Mouse (Mus musculus) heart, adult 2 months (tissue): Measurements from ENCODE around the gene Gnaq. TPM values are rescaled to one million over a fixed set of nuclear protein-coding genes. Genes with fewer than 3 reads are reported as not detected.

Source experiments
- DNase-seq, 2 experiments: peaks; one replicate each; pipeline ENCODE4 v3.0.0; 2021
- H3K27ac ChIP-seq: fragments of 200-600 bp; 2 replicates; pipeline ENCODE4 v1.8.1; 2022
- H3K27me3 ChIP-seq: fragments of 200-500 bp; 2 replicates; pipeline ENCODE4 v1.6.1; 2012; ENCODE audit warnings: mild to moderate bottlenecking, low read length, inconsistent platforms, mixed read lengths; ENCODE audit not compliant: control insufficient read depth, insufficient read depth
- H3K36me3 ChIP-seq: fragments of 200-500 bp; 2 replicates; pipeline ENCODE4 v1.6.1; 2012; ENCODE audit warnings: low read length, inconsistent platforms; ENCODE audit not compliant: control insufficient read depth, insufficient read depth
- H3K4me1 ChIP-seq: fragments of 200-500 bp; 2 replicates; pipeline ENCODE4 v1.6.1; 2011; ENCODE audit warnings: low read length; ENCODE audit not compliant: control insufficient read depth, insufficient read depth
- H3K4me3 ChIP-seq: fragments of 200-600 bp; 2 replicates; pipeline ENCODE4 v1.8.1; 2022
- H3K79me2 ChIP-seq: fragments of 200-500 bp; replicated peaks from 2 replicates; pipeline ENCODE4 v1.6.1; 2012; ENCODE audit warnings: mild to moderate bottlenecking, inconsistent platforms, low read length, moderate library complexity, mixed read lengths; ENCODE audit not compliant: control insufficient read depth, insufficient read depth
- H3K9ac ChIP-seq: fragments of 200-500 bp; 2 replicates; pipeline ENCODE4 v1.6.1; 2012; ENCODE audit warnings: low read depth, mild to moderate bottlenecking, control low read depth, inconsistent platforms, low read length, mixed read lengths
- CTCF ChIP-seq: fragments of 200-600 bp; IDR thresholded peaks from 2 replicates; pipeline ENCODE4 v1.8.1; 2022; ENCODE audit warnings: antibody characterized with exemption, mild to moderate bottlenecking, moderate library complexity
- EP300 ChIP-seq: fragments of 200-500 bp; IDR thresholded peaks from 2 replicates; pipeline ENCODE4 v1.6.1; 2011; ENCODE audit warnings: low read depth, low read length, control low read depth; ENCODE audit not compliant: insufficient read depth
- POLR2A ChIP-seq: fragments of 200-500 bp; IDR thresholded peaks from 2 replicates; pipeline ENCODE4 v1.6.1; 2011; ENCODE audit warnings: mild to moderate bottlenecking, low read depth, low read length, control low read depth; ENCODE audit not compliant: insufficient read depth
- WGBS: fragments of 180-500 bp; shearing (Covaris S2); methylation state at CpG from one replicate; pipeline ENCODE4 v1.1.7; 2018; 5-methylcytosine and 5-hydroxymethylcytosine counted together
- intact Hi-C: fragments of 180-260 bp; cut with DNase I; formaldehyde crosslinking; loops from one replicate; pipeline ENCODE4 v1.15.1; 2025
- polyA plus RNA-seq: library from polyadenylated mRNA; depleted of rRNA; stranded (reverse); fragments of >200 nt; gene quantifications from 2 replicates; pipeline ENCODE4 v1.2.3, GENCODE M21; 2012
- total RNA-seq, 2 experiments: library from RNA; stranded (reverse); gene quantifications; 2 replicates each; pipeline ENCODE4 v1.2.3; 2021

Gnaq gene
- total and polyA plus RNA-seq, 3 experiments: 8.4 to 23.4 (median 23.1) TPM

GRCm38 (mm10) chr19:16222526-16222925, 89.9 kb downstream of the Gnaq start:
- H3K79me2 ChIP-seq: peaks cover 5% of the 10 kb centered on the region
- peak in 1 of 2 experiments; percentile 46 for DNase-seq
- 33% methylated on average over 3 of the region's 3 CpGs for WGBS
- peaks cover 22% of the 10 kb centered on the region for H3K36me3 ChIP-seq
- H3K4me3 ChIP-seq: no peak overlapping the region
- TF ChIP-seq EP300: no peak
- TF ChIP-seq POLR2A: no peak
- no peak for TF ChIP-seq CTCF
- H3K4me1 ChIP-seq: peaks cover 18% of the 10 kb centered on the region
- peak overlapping the region; percentile 58 for H3K27ac ChIP-seq
- intact Hi-C loops: loop anchor here (5.0 kb wide), 2 partner anchors 40 to 90 kb away; partner anchors contain the start of gene Gnaq
- no peak overlapping the region for H3K9ac ChIP-seq
- no peaks in the 10 kb centered on the region for H3K27me3 ChIP-seq

DNA sequence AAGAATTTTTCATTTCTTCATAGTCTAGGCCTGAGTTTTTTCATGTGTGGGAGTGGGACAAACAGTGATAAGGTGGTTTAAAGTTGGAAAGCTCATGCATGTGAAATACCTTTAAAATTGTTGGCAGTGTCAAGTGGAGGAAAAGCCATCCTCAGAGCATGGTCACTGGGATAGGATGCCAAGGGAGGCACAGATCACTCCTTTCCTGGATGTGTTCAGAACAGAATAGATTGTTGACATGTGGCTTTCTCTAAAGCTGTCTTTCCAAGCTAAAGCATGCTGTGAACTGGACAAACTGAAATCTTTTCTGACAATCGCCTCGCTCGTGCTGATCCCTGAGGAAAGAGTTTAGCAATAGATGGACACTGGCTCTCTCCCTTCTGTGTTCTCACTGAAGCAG, 90.5 kb downstream of the Gnaq start:
- intact Hi-C loops: loop anchor here (5.0 kb wide), 2 partner anchors 39 to 91 kb away; partner anchors contain the start of gene Gnaq
- Histone ChIP-seq H3K79me2 (peaks cover 5% of the 10 kb centered on the region), H3K36me3 (peaks cover 22% of the 10 kb centered on the region), H3K4me3 (no peak overlapping the region), H3K27ac (peak overlapping the region; percentile 58), H3K9ac (no peak overlapping the region), H3K27me3 (no peaks in the 10 kb centered on the region), H3K4me1 (peaks cover 18% of the 10 kb centered on the region)
- TF ChIP-seq EP300: no peak
- TF ChIP-seq POLR2A: no peak
- TF ChIP-seq CTCF: no peak
- 68% methylated on average over 3 of the region's 3 CpGs for WGBS
- DNase-seq: no peak

DNA sequence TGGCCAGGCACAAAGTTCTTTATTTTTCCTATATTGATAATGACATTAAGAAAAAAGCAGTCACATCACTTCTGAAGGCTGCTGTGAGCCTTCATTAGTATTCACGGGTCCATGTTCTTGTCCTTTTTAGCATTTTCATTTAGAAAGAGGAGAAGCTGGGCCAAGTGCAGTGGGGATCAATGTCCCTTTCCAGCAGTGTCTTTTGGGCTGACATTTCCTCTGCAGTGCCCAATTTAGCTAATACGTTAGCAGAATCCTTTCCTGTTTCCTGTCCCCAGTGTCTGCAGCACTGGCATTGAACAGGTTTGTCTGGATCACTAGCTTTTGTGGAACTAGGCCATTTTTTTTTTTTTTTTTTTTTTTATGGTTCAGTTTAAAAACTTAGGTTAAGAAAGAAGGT, 92.2 kb downstream of the Gnaq start:
- WGBS: 29% methylated on average over 2 of the region's 2 CpGs
- Histone ChIP-seq H3K79me2 (peaks cover 3% of the 10 kb centered on the region; the same call in 1 of the 2 replicates), H3K27me3 (no peaks in the 10 kb centered on the region), H3K9ac (no peak overlapping the region), H3K4me1 (peaks cover 17% of the 10 kb centered on the region), H3K27ac (no peak overlapping the region), H3K4me3 (no peak overlapping the region), H3K36me3 (peaks cover 19% of the 10 kb centered on the region)
- intact Hi-C loops: loop anchor here (5.0 kb wide), 2 partner anchors 37 to 93 kb away; partner anchors contain the start of gene Gnaq
- no peak for TF ChIP-seq POLR2A
- no peak for TF ChIP-seq CTCF
- no peak for TF ChIP-seq EP300
- DNase-seq: no peak

- 47% methylated on average over 1 of the region's 1 CpGs for WGBS
- Histone ChIP-seq H3K27ac (no peak overlapping the region), H3K4me1 (peaks cover 3% of the 10 kb centered on the region), H3K27me3 (no peaks in the 10 kb centered on the region), H3K9ac (no peak overlapping the region), H3K79me2 (peaks cover 13% of the 10 kb centered on the region; the same call in 1 of the 2 replicates), H3K4me3 (no peak overlapping the region), H3K36me3 (peaks cover 3% of the 10 kb centered on the region; the same call in 1 of the 2 replicates)
- DNase-seq: no peak
- TF ChIP-seq EP300: no peak
- no peak for TF ChIP-seq CTCF
- no peak for TF ChIP-seq POLR2A
- intact Hi-C loops: no loop called here
These were observed 99.0 kb downstream of the Gnaq start for GRCm38 (mm10) chr19:16231584-16231983.

DNA sequence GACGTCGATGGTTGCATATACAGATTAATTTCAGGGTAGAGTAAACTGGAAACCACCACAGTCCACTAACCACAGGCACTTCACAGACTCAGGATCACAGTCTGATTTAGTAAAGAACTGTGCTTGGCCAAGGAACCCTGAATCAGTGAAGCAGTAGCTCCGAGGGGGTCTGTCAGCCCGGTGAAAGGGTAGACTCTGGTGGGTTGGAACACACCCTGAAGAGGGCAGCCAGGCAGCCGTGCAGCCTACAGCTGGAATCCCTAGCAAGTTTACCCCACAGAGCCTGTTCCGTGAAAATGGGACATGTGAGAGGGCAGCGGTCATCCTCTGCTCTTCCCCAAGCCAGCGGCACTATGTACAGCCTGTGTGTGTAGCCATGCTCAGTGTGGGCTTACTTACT, 103.0 kb downstream of the Gnaq start:
- Histone ChIP-seq H3K9ac (no peak overlapping the region), H3K79me2 (peaks cover 10% of the 10 kb centered on the region), H3K27ac (no peak overlapping the region), H3K4me1 (peaks cover 8% of the 10 kb centered on the region), H3K27me3 (no peaks in the 10 kb centered on the region), H3K36me3 (peaks cover 3% of the 10 kb centered on the region; the same call in 1 of the 2 replicates), H3K4me3 (no peak overlapping the region)
- intact Hi-C loops: no loop called here
- TF ChIP-seq EP300: no peak
- no peak for TF ChIP-seq CTCF
- no peak for TF ChIP-seq POLR2A
- DNase-seq: no peak
- WGBS: 79% methylated on average over 8 of the region's 8 CpGs

- intact Hi-C loops: no loop called here
- WGBS: 100% methylated on average over 1 of the region's 1 CpGs
- Histone ChIP-seq H3K36me3 (peaks cover 9% of the 10 kb centered on the region; the same call in 1 of the 2 replicates), H3K4me3 (no peak overlapping the region), H3K4me1 (peaks cover 11% of the 10 kb centered on the region), H3K27me3 (no peaks in the 10 kb centered on the region), H3K79me2 (peaks cover 8% of the 10 kb centered on the region), H3K27ac (no peak overlapping the region), H3K9ac (no peak overlapping the region)
- TF ChIP-seq POLR2A (no peak), CTCF (no peak), EP300 (no peak)
- no peak for DNase-seq
These were observed 104.4 kb downstream of the Gnaq start for GRCm38 (mm10) chr19:16237034-16237433.
